Mouse (Mus musculus) spleen, adult 2 months (tissue): ENCODE data around the gene Gm48551. TPM values are rescaled to one million over a fixed set of nuclear protein-coding genes. Genes with fewer than 3 reads are reported as not detected.

ENCODE experiments used
- DNase-seq, 2 experiments: peaks; one replicate each; pipeline versions ENCODE4 v3.0.0 to v3.0.0-alpha.2; 2012 to 2021; ENCODE audit warnings: low spot score in 2 of 2, low read depth in 1 of 2
- H3K27ac ChIP-seq: fragments of 200-500 bp; 2 replicates; pipeline ENCODE4 v1.5.1; 2012; ENCODE audit warnings: low read length, inconsistent platforms; ENCODE audit not compliant: insufficient read depth
- H3K27me3 ChIP-seq: fragments of 200-500 bp; 2 replicates; pipeline ENCODE4 v1.6.1; 2012; ENCODE audit warnings: mild to moderate bottlenecking, moderate library complexity, low read length, inconsistent platforms; ENCODE audit not compliant: control insufficient read depth, insufficient read depth
- H3K36me3 ChIP-seq: fragments of 200-500 bp; 2 replicates; pipeline ENCODE4 v1.6.1; 2012; ENCODE audit warnings: mild to moderate bottlenecking, low read length, inconsistent platforms; ENCODE audit not compliant: control insufficient read depth, insufficient read depth
- H3K4me1 ChIP-seq: fragments of 200-500 bp; 2 replicates; pipeline ENCODE4 v1.6.1; 2011; ENCODE audit warnings: inconsistent platforms; ENCODE audit not compliant: control insufficient read depth, insufficient read depth, insufficient read length
- H3K4me3 ChIP-seq: fragments of 200-500 bp; 2 replicates; pipeline ENCODE4 v1.5.1; 2011; ENCODE audit warnings: mild to moderate bottlenecking, inconsistent platforms; ENCODE audit not compliant: insufficient read depth, insufficient read length; ENCODE audit errors: extremely low read depth
- CTCF ChIP-seq: fragments of 200-500 bp; IDR thresholded peaks from 2 replicates; pipeline ENCODE4 v1.5.1; 2011; ENCODE audit warnings: mild to moderate bottlenecking, inconsistent platforms; ENCODE audit not compliant: insufficient read depth, insufficient read length, insufficient replicate concordance; ENCODE audit errors: extremely low read depth
- POLR2A ChIP-seq: fragments of 200-500 bp; IDR thresholded peaks from 2 replicates; pipeline ENCODE4 v1.6.1; 2011; ENCODE audit warnings: low read depth, low read length, inconsistent platforms
- WGBS: fragments of 180-500 bp; shearing (Covaris S2); methylation state at CpG from one replicate; pipeline ENCODE4 v1.1.7; 2018; 5-methylcytosine and 5-hydroxymethylcytosine counted together
- polyA plus RNA-seq: library from polyadenylated mRNA; depleted of rRNA; stranded (reverse); fragments of >200 nt; gene quantifications from 2 replicates; pipeline ENCODE4 v1.2.3, GENCODE M21; 2012

The Gm48551 gene
- polyA plus RNA-seq, 1 experiment, result 2.3 TPM

DNA sequence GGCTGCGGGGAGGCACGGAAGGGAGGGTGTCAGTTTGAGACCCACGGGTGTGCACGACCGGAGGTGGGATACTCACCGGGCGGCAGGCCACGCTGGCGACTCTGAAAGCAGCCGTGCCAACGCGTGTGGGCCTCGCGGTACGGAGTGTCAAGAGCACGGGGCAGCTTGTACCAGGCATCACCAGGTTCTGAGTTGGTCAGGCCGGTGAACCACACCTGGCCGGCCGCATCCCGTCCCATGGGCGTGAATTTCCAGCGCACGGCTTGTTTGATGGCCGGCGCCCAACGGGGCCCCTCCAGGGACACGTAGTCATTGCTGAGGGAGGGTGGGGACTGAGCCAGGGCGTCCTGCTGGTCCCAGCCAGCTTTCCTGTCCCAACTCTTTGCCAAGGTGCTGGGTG is 19.6 kb upstream of the Gm48551 start:
- no peaks in the 10 kb centered on the region for H3K27me3 ChIP-seq
- no peak for DNase-seq
- no peak overlapping the region for H3K4me3 ChIP-seq
- WGBS, result 95% methylated on average over 28 of the region's 28 CpGs
- peaks cover 27% of the 10 kb centered on the region for H3K36me3 ChIP-seq
- TF ChIP-seq POLR2A (no peak), CTCF (no peak)
- no peaks in the 10 kb centered on the region; the same call in none of the 2 replicates for H3K4me1 ChIP-seq
- H3K27ac ChIP-seq, result no peak overlapping the region

DNA sequence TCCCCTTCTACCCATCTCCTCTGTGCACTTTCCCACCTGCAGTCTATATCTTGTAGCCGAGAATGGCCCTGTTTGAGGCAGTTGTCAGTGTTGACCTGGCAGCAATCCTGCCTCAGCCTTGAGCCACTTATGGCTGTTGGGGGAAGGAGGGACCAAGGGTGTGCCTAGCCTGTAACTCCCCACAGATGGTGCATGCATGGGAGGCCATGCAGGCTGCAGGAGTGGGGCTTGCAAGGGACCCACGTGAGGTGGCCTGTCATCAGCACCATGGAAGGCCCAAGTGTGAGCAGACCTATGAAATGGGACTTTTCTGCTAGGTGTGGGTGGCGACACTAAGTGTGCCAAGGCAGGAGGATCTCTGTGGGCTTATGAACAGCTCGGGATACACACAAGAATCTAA is 19.2 kb upstream of the Gm48551 start:
- no peak for DNase-seq
- no peak for TF ChIP-seq CTCF
- no peak for TF ChIP-seq POLR2A
- no peak overlapping the region for H3K27ac ChIP-seq
- no peaks in the 10 kb centered on the region for H3K27me3 ChIP-seq
- peaks cover 31% of the 10 kb centered on the region for H3K36me3 ChIP-seq
- no peak overlapping the region for H3K4me3 ChIP-seq
- 64% methylated on average over 4 of the region's 4 CpGs for WGBS
- no peaks in the 10 kb centered on the region; the same call in none of the 2 replicates for H3K4me1 ChIP-seq

DNA sequence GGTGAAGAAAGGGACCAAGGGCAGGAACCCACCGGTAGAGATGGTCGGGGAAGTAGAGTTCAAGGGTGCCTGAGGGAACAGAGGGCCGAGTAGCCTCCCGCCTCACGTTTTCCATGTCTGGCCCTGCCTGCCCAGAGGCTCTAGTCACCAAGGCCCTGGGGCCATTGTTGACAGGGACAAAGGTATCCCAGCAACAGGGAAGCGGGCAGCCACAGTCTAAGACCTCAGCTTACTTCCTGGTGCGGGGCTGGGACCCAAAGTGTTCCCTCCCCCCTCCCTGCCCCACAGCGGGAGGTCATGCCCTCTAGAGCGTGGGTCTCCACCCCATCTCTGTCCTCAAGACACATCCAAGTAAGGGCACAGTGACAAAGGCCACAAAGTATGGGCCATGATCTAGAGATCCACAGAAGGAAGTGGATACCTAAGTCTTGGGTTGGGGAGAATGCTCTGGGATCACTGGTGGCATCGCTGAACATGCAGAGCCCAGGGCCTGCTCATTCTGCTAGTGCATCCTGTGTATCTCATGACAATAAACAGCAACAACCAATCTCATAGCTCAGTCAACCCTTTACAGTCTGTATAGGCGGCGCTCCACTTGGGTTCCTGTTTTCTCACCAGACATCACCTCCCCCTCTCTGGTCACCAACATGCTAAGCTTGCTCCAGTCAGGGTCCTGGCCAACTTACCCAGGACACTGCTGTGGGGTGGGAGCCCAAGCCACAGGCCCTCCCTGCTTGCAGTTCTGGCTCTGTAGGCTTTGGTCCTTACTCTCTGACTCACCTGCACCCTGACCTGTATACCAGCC is 18.4 kb upstream of the Gm48551 start, which contains the start of gene 4930404N11Rik:
TSS of gene 4930404N11Rik (minus strand) at position 145 of the 805 bp plus-strand sequence.
- Histone ChIP-seq H3K4me3 (no peak within 1 kb of the TSS), H3K4me1 (no peaks in the 10 kb centered on the region; the same call in none of the 2 replicates), H3K27ac (no peak within 1 kb of the TSS; the same call in 1 of the 2 replicates), H3K27me3 (no peaks in the 10 kb centered on the region), H3K36me3 (peaks cover 39% of the 10 kb centered on the region)
- no peak for DNase-seq
- TF ChIP-seq POLR2A (no peak), CTCF (no peak)
- WGBS, result 52% methylated on average over 12 of the region's 12 CpGs

DNA sequence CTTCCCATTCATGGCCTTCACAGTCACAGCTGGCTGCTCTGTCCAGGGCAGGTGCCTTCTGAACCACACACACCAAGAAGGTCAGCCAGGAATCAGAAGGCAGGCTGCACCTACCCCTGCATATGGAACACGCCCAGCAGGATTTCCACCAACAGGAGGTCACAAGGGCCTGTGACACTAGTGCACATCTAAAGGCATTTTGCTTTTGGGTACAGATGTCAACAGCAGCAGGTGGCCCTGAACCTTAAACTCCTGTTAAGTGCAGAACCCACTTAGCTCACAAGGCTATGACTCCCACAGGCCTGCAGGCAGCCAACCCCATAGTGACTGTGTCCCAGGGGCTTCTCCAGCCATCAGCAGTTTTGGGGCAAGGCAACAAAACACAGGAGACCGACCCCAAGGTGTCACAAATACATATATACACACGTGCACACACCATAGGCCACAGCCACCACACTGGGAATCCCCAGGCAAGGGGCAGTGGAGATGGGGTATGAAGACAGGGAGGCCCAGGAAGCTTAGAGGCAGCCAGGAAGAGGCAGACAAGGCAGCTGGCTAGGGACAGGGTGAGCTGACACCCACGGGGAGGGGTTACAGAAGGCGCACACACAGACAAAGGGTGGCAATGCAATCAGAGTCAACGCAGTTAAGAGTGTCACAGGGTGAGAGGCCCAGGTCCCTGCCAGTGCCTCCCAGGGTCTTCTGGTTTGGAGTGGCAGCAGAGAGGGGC is 17.6 kb upstream of the Gm48551 start:
- Histone ChIP-seq H3K27ac (no peak overlapping the region; the same call in 1 of the 2 replicates), H3K36me3 (peaks cover 41% of the 10 kb centered on the region), H3K27me3 (no peaks in the 10 kb centered on the region), H3K4me1 (no peaks in the 10 kb centered on the region; the same call in none of the 2 replicates), H3K4me3 (no peak overlapping the region)
- no peak for TF ChIP-seq POLR2A
- no peak for TF ChIP-seq CTCF
- 79% methylated on average over 6 of the region's 6 CpGs for WGBS
- no peak for DNase-seq

DNA sequence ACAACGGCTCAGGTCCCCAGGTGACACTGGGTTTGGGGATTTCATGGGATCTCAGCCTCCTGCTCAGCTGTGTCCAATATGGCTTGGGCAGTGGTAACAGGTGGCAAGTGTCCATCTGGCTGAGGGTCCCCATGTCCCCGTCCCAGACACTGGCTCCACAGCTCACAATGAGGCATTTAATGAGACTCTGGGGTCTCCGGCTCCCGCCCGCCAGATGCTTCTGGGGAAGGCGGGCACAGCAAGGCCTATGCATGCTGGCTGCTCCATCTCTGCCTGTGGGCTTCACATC is 17.1 kb upstream of the Gm48551 start:
- 95% methylated on average over 6 of the region's 6 CpGs for WGBS
- H3K27ac ChIP-seq, result no peak overlapping the region

DNA sequence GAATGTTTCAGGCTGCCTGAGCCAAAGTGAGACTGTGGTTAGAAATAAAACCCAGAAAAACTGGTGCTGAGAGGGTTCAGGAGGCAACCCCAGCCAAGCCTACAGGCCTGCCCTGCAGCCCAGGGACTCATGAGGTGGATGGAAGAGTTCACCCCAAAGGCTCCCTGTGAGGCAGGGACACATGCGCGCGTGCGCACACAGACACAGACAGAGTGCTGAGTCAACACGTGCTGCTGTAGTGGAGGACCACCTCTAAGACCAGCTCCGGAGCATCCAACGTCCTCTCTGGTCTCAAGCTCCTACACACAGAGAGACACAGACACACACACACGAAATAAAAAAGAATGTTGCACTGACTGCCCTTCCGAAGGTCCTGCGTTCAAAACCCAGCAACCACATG is 8.9 kb upstream of the Gm48551 start:
- peaks cover 16% of the 10 kb centered on the region; the same call in 1 of the 2 replicates for H3K4me1 ChIP-seq
- WGBS, result 97% methylated on average over 10 of the region's 10 CpGs
- no peak for TF ChIP-seq POLR2A
- no peak for TF ChIP-seq CTCF
- no peak overlapping the region for H3K4me3 ChIP-seq
- no peaks in the 10 kb centered on the region for H3K27me3 ChIP-seq
- DNase-seq, result no peak
- no peak overlapping the region for H3K27ac ChIP-seq
- peaks cover 7% of the 10 kb centered on the region for H3K36me3 ChIP-seq

More for the DNA sequence above, 17.1 kb upstream of the Gm48551 start:
- no peak for TF ChIP-seq POLR2A
- TF ChIP-seq CTCF, result no peak
- Histone ChIP-seq H3K4me3 (no peak overlapping the region), H3K36me3 (peaks cover 41% of the 10 kb centered on the region), H3K27me3 (no peaks in the 10 kb centered on the region), H3K4me1 (no peaks in the 10 kb centered on the region; the same call in none of the 2 replicates)
- no peak for DNase-seq
